Mouse (Mus musculus): ENCODE data around the gene Itfg2.

Gene Itfg2

DNA sequence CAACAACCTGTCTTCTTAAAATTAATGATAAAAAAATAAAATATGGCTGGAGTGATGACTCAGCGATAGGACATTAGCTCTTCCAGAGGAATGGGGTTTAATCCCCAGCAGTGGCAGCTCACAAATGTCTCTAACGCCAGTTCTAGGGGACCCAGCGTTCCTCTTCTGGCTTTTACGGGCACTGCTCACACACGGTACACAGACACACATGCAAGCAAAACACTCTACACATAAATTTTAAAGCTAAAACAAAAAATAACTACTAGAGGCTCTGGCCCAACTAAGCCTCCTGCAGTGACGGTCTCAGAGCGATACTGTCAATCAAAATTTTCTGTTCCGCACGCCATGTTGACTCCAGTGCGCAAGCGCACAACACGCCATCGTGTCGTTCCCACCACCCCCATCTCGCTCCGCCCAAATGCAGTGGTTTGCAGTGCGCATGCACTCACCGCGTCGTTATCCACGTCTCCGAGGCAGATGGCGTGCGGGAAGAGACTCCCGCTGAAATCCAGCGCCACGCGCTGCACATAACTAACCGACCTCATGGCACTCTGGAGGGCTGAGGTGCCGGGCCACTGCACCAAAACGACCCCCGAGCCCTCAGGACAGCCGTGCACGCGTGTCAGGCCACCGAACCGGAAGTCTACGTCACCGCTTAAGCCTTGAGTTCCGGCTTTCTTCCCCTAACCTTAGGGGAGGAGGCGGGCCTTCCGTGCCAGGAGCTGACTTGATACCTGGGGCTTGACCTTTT, at the start of gene Itfg2:
Gene Itfg2 (minus strand): TSS at position 663 of the 751 bp plus-strand sequence.
- peak; percentile 96 for DNase-seq (ENCODE audit: low spot score)

DNA sequence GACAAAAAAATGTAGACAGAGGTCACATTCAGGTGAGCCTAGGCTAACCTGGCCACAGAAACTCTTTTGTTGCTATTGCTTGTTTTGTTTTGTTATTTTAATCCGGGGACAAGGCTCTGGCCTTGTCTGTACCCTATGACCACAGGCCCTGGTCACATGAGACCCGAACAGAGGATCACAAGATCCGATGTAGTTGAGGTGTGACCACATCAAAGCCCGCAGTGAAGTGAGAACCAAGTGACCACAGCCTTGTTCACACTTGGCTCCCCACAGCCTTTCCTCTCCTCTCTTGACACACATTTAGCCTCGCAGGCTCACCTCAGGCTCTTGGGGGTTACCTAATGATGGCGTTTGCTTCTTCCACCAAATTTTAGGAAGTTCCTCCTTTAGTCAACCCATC, 49.4 kb upstream of the Itfg2 start:
- DNase-seq (ENCODE audit: low spot score), result no peak

DNA sequence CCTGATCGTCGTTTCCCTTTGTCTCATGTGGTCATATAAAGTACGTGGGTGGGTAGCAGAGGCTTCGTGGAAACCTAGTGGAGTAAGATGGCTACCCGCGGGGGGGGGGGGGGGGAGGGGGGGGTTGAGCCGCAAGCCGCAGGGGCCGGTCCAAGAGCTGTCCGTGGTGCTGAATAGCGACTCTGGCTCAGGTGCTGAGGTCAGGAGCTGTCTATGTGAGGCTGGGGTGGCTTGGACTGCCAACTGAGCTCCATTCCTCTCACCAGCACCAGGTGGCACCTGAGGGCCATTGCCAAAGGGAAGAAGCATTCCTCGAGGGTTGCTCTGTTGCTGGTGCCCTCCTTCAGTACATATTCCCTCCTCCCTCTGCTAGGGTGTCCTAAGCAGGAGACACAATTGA, 44.7 kb upstream of the Itfg2 start:
- DNase-seq (ENCODE audit: low spot score), result peak; percentile 64

DNA sequence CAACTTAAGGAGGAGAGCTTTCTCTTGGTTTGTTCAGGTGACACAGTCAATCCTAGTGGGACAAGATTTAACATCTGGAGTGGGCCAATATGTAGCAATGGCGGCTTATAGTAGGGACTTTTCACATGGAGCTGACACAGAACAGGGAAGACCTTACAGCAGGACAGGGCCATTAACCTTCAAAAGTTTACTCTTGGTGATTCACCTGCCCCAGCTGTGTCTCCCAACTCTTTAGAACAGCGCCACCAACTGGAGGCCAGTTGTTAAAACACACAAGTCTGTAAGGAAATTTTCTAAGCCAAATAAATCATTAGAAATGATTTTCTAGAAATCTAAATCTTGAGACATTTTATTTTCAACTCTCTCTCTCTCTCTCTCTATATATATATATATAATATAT, 42.6 kb upstream of the Itfg2 start:
- DNase-seq (ENCODE audit: low spot score), result peak; percentile 21

DNA sequence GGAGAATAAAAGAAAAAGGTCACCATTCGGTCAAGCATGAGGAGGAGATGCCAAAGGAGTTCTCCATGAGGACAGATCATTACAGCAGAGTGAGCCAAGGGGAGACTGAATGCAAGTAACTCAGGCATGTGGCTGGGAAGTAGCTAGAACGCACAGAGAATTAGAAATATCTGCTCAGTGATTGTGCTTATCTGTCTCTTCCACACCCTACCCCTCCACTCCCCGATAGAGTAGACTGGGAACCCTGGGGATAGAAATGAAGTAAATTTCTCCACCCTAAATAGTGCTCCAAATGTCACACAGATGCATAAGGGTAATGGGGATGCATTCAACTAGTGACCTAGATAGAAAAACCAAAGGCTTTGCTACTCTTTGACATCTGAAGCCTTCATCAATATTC, 41.8 kb upstream of the Itfg2 start:
- no peak for DNase-seq (ENCODE audit: low spot score)

DNA sequence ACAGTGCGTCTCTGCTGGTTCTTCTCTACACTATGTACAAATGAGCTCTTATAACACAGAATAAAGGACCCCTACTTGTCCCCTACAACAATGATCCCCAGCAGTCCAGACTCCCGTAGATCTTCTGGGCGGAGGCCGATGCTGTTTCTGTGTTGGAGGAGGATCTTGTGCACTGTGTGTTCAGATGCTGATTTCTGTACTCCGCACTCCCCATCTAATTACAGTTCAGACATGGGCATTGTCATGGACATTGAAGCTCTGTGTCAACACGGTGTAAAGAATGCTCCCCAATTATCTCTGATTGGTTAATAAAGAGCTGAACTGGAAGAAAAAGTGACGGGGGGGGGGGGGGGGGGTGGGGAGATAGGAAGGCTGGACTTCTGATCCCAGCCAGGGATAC, 41.3 kb upstream of the Itfg2 start:
- no peak for DNase-seq (ENCODE audit: low spot score)

DNA sequence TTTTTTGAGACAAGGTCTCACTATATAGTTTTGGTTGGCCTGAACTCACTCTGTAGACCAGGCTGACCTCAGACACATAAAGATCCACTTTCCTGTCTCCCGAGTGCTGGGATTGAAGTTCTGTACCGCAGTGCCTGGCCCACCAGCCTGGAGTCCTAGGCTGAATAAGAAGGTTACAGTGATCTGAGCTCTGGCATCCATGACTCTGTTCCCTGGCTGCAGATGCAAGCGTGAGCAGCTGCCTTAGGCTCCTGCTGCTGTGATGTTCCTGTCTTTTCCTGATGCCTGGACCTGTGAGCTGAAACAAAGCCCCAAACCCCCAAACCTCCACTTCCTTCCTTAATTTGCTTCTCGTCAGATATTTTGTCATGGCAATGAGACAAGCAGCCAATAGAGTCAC, 40.3 kb upstream of the Itfg2 start:
- no peak for DNase-seq (ENCODE audit: low spot score)

DNA sequence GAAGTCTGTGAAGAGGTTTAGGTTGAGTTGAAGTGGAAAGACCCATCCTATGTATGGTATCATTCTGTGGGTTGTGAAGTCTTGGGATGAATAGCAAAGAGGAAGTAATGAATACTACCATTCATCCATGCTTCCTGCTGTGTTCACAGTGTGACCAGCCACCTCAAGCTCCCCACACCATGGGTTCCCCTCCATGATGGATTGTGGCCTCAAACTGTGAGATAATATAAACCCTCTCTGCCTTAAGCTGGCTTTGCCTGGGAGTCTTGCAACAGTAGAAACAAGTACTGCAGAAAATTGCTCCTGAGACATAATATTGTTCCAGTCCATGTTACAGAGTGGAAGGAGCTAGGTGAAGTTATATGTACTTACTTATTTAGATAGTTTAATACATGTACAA, 36.9 kb upstream of the Itfg2 start:
- no peak for DNase-seq (ENCODE audit: low spot score)

DNA sequence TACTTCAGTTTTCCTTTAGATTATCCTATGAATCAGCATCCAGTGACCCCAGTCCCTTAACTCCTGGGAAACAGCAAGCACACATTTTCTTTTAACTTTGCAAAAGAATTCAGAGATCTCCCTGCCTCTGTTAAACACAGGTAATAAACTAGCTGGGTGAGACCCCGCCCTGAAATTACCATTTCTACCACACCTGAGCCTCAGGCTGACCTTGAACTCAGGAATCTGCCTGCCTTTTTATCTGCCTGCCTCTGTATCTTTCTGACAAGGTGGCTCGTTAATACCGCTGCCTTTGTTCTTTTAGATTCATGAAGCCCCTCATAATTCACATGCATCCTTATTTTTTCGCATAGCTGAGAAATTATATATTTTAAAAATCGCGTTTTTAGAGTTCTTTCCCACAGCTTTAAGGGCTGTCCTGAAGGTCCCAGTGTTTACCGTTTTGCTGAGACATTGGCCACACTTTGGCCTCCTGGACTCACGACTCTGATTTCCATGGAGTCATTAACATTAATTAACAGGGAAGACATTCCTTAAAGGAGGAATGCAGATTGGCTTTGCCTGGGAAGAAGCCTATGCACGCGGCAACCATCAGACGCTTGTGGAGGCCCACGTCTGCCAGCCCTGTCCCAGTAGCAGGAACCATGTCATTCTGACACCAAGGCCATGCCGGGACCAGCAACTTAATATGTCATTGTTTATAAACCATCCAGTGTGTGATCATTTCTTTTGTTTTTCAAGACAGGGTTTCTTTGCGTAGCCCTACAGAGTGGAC, 36.2 kb upstream of the Itfg2 start:
- DNase-seq (ENCODE audit: low spot score), result no peak

DNA sequence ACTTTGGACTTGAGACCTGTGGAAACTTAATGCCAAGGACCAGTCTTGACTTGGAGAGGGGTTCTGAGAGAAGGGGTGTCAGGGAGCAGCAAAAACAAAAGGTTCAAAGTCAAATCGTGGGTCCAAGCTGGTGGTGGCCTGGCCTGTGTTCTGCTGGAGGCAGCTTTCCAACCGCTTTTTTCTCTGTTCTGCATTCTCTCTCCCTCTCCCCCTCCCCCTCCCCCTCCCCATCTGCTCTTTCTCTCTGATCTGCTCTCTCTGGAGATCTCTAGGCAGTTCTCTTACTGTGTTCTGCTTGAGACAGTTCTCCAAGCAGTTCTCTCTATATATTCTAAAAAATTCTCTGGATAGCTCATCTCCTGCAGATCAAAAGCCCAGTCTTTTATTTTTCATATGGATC, 35.6 kb upstream of the Itfg2 start:
- no peak for DNase-seq (ENCODE audit: low spot score)

DNA sequence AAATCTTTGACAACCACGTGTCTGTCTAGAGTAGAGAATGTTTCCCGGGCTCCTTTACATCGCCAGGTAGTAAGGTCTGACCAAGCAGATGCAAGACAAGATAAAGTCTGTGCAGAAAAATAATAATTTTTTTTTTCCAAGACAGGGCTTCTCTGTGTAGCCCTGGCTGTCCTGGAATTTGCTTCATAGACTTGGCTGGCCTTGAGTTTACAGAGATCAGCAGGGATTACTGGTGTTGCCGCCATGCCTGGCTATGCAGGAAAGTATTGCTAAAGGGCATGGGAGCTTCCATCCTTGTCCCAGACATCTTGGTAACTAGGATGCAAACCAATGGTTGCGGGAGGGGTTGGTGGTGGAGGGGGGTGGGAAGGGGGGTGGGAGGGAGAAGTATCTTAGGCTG, 32.5 kb upstream of the Itfg2 start:
- no peak for DNase-seq (ENCODE audit: low spot score)

DNA sequence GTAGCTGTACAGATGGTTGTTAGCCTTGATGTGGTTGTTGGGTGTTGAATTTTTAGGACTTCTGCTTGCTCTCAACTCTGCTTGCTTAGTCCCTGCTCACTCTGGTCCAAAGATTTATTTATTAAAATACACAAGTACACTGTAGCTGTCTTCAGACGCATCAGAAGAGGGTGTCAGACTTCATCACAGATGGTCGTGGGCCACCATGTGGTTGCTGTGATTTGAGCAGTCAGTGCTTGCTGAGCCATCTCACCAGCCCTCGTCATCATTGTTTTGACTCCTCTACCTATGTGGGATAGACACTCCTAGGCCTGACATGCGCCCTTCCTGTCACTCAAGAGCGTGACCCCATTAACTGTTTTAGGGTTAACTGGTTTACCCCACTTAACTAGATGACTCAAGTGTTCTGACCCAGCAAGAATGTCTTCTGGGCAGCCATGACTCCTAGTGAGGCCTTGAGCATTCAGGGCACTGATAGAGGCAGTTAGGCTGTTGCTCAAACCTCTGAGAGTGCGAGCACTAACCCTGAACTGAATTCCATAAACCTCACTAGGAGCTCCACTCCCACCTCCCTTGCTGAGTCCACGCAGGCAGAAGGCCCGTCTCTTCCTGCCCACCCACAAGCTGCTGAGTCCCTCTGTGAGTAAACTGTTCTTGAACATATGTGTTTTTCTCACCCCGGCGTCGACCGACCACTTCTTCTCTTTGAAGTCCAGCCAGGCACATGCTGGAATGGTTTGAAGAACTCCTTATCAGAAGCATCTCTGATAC, 31.3 kb upstream of the Itfg2 start:
- DNase-seq (ENCODE audit: low spot score), result no peak

DNA sequence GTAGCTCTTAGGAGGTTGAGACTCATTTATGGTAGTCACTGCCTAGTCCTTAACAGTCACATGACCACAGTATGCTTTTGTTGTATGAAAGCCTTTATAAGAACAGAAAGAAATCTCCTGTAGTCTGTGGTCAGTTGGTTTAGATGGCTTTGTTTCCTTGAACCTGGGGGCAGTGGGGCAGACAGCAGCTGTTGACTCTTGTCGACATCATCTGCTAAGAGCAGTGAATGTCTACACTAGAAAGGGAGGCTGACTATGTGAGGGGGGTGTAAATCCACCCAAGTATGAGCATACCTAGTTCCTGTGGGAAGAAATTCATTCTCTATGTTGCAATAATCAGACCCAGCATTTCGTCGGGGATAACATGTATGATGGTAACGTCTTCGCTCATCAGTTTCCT, 22.3 kb upstream of the Itfg2 start:
- no peak for DNase-seq (ENCODE audit: low spot score)

DNA sequence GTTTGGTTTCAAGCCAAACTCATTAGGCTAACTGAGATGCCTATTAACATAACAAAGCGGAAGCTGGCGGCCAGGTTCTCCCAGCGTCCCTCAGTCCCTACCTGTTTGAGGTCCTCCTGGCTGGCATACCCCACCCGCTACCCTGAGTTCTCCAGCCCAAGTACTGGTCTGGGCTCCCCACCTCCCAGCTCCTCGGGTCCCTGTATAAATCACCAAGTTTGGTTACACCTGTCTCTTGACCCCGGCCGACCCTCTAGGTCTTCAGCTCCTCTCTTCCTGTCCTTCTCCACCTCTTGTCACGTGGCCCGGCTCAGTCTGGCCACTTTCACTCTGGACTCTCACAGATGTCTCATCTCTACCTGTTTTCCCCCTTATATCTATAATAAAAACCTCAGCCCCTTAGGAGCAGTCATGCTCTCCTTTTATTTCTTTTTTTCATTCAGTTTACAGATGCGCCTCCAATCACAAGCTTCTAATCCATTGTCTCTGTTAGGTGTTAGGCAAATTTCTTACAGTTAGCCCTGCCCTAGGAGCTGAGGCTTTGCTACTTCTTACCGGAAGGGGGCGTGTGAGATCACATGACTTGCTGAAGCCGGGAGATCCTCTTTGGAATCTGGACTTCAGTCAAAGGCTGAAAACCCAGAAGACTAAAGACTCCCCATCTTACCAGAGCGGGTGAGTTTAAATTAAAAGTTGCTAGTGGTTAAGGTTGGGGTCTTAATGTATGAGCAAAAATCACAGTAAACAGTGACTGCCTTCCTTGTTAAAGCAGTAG, 21.2 kb upstream of the Itfg2 start:
- peak; percentile 65 for DNase-seq (ENCODE audit: low spot score)

DNA sequence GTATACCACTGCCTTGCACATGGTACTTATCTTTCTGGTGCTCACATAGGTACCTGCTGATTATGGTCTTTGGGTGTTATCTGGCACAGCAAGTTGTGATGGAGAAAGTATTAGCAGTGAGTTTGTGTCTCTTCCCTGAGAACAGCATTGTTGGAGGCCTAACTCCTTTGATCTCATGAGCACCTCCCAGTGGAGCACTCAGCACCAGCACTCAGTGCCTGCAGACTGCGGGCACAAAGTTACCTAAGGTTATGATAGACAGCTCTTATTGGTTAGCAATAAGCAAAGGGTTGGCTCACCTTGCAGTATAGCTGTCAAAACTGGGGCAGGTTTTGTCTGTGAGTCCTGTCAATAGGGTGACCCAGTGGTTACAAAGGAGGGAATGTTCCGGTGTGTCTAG, 15.5 kb upstream of the Itfg2 start:
- DNase-seq (ENCODE audit: low spot score), result no peak

DNA sequence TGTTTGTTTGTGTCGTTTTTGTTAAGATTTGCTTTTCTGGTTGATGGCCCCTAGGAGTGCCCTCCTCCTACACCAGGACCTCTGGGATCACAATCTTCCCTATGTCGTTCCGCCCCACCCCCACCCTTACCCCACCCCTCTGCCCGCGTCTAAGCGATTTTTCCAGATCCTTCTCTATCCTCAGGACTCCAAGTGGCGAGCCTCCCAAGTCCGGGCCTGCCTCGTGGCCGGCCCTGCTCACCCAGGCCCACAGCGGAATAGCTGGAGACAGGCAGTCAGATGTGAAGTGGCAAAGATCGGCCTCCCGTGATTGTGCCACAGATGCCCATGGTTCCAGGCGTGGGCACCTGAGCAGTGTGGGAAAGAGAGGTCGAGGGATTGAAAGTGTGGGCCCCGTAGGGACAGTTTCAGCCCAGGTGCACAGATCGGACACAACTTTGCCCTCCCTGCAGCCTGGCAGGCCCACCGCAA, 14.2 kb upstream of the Itfg2 start:
- no peak for DNase-seq (ENCODE audit: low spot score)

DNA sequence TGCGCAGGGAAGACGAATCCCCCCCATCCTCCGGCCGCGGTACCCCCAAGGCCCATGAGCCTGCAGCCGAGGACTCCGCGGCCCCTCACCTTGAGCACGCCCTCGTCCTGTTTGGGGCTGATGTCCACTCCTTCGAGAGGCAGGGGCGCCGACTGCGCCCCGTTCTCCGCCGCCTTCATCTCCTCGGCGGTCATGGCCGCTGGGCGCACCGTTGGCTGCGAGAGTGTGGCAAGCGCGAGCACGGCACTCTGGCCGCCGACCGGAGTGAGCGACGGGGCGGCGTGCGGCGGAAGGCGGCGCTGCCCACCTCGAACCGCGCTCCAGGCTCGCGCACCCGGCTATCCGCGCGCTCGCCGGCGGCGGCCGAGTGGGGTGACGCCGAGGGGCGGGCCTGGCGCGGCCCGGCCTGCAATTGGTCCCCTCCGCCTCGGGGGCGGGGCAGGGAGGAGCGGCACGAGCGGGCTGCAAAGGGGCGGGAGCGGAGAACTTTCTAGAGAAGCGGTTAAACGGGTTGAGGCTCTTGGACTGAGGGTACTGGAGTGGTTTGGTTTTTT, 13.7 kb upstream of the Itfg2 start, which contains the start of gene Fkbp4:
Gene Fkbp4 (minus strand): TSS at position 361 of the 554 bp plus-strand sequence.
- peak; percentile 94 for DNase-seq (ENCODE audit: low spot score)

DNA sequence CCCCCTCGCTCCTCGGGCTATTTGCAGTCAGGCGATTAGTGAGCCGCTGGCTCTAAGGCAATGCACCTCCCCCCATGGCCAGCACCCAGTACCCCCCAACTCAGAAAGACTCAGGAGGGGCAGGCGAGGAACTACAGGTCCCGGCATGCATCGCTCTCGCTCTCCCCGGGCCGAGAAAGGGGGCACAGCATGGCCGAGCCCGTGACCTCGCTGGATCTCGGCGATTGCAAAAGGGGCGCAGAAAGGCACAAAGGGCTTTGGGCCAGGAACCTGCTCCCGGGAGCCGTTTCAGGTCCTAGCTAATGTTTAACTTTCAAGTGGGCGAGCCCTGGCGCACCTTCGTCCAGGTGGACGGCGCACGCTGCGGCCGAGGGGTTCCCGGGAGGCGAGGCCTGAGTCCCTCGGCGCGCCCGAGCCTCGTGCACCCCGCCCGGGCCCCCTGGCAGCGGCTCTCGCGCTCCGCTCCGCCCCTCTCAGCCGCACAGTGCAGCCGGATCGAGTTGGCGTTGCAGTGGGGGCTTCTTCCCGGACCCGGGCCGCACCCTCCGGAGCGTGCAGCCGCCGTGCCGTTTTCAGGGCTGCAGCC, 13.1 kb upstream of the Itfg2 start:
- DNase-seq (ENCODE audit: low spot score), result peak; percentile 59

DNA sequence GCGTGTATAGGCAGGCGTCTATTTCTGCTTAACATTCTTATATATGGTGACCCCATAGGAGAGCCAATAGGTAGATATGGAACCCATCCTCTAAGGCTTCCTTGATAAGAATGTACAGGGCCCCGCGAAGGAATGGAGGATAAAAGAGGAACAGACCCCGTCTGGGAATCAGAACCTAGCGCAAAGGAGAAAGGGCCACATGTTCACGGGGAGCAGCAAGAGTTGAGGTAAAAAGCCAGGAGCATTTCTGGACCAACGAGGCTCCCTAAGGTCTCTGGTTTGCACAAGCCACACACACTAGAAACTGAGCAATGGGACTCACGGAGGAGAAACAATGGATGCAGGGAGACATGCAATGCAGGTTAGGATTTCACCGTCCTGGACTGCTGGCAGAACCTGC, 12.6 kb upstream of the Itfg2 start:
- no peak for DNase-seq (ENCODE audit: low spot score)

DNA sequence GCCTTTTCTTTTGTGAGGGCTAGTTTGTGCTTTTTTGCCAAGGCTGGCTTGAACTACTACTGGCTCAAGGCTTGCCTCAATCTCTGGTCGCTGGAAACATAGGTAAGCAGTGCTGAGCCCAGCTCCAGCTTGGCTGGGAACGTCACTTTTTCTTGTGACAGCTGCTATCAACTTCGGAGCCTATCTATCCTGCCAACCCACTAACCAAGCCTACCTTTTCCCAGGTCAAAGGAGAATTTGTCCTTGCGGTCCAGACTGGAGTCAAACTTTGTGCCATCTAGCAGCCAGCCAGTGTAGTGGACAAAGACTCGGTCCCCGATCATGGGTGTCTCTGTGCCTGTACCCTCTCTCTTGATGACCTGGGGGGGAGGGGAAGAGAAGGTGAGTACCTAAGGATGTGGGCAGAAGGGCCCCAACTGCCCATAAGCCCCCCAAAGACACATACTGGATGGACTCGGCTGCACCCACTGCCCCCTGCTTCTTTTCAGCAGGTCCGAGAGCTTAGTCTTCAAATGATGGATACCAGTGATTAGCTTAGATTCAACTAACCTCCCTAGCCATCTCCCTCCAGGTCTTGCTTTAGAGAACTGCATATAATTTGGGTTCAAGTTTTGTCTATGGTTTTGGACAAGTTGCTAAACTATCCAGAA, 11.8 kb upstream of the Itfg2 start:
- no peak for DNase-seq (ENCODE audit: low spot score)

DNA sequence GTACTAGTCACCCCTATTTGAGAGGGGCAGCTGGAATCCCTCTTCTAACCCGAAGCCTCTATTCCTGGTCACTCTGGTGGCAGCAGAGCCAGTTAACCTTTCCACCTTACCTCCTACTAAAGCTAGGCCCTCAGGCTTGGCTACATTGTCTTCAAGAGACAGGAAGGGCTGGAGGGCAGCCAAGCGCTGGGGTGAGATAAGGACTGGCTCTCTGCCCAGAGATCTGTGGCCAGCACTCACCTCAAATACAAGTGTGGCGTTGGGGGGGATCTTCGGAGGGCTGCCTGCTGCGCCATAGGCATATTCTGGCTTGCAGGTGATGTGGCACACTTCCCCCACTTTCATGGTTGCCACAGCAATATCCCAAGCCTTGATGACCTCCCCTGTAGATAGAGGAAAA, 10.7 kb upstream of the Itfg2 start:
- DNase-seq (ENCODE audit: low spot score), result peak; percentile 83
